Mouse (Mus musculus): ENCODE results near the gene AA986860.

DNA sequence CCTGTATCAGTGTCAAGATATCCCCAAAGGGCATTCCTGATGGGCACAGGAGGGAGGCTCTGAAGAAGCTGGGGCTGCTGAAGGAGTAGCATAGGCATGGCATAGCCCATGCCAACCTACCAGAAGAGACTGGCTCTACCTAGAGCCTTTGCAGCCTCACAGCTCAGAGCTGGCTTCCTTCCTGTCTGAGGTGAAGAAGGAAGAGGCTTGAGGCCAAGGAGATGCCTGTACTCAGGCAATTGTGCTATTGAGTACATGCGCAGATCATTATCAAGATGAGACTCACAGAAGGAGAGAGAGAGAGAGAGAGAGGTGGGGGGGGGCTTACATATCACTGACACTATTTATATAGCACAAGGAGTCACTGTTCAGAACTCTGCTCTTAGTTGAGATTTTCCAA is 12.0 kb downstream of the AA986860 start:
- no peak for TF ChIP-seq CTCF (IDR thresholded peaks at IDR 0.05; ENCODE audit: low read depth, low read length)
- TF ChIP-seq POLR2A (IDR thresholded peaks at IDR 0.05; ENCODE audit: insufficient read depth, low read length) = no peak
- TF ChIP-seq EP300 (IDR thresholded peaks at IDR 0.05; ENCODE audit: insufficient read depth, low read depth, low read length) = no peak

Data from ES-Bruce4 (cell line).